Comparison of ENCODE assay signal across 8 mouse cellular contexts in genomic region chr9:122864848-122865247, GRCm38 (mm10). TPM values are rescaled to one million over a fixed set of nuclear protein-coding genes. Genes with fewer than 3 reads are reported as not detected.
A peak's percentile ranks its signal among the peaks of the same experiment; 100 is the strongest.
DNase-seq lines count a peak whose midpoint lies in the region; ATAC-seq and TF ChIP-seq lines count a peak whose summit lies in the region.

No protein-coding gene starts in this region.

- no peak for TF ChIP-seq CTCF in testis, adult 2 months (IDR thresholded peaks at IDR 0.05; ENCODE audit: control insufficient read depth, insufficient read depth, insufficient replicate concordance, low read depth, low read length)

- no peak overlapping the region for H3K27ac ChIP-seq in testis, adult 2 months (ENCODE audit: control insufficient read depth, insufficient read depth, low read depth, low read length)
- H3K27ac ChIP-seq in liver, embryonic 11.5 days (ENCODE audit: low read depth, low read length) = no peak overlapping the region

- peaks cover 3% of the 10 kb centered on the region; the same call in 1 of the 2 replicates for H3K4me1 ChIP-seq in testis, adult 2 months (ENCODE audit: control insufficient read depth, insufficient read depth, low read length)
- H3K4me1 ChIP-seq in liver, embryonic 11.5 days (replicated peaks; ENCODE audit: control insufficient read depth, insufficient read depth, low read length) = peaks cover 8% of the 10 kb centered on the region

- peak overlapping the region; percentile 95 for H3K9ac ChIP-seq in liver, embryonic 11.5 days (ENCODE audit: low read depth, low read length)

- intact Hi-C loops in left cerebral cortex, postnatal 4 days (cut with DNase I) = no loop called here

- no peak for ATAC-seq in liver, embryonic 11.5 days (replicated peaks; ENCODE audit: low FRiP score)

- peak overlapping the region; percentile 60; the same call in 1 of the 2 replicates for H3K4me3 ChIP-seq in testis, adult 2 months (ENCODE audit: control insufficient read depth, low read depth, low read length)
- peak overlapping the region; percentile 74 for H3K4me3 ChIP-seq in liver, embryonic 11.5 days (ENCODE audit: low read depth, low read length)

- DNase-seq in adrenal gland, adult 2 months = peak; percentile 25
- no peak for DNase-seq in adrenal gland, postnatal 14 days
- DNase-seq in testis, postnatal 14 days (ENCODE audit: low spot score) = no peak
- no peak for DNase-seq in liver, embryonic 11.5 days (ENCODE audit: low spot score)
- no peak for DNase-seq in spleen, adult 18-20 months
- DNase-seq in left cerebral cortex, postnatal 4 days = no peak
- DNase-seq in thymus, postnatal 36 days = no peak

- no peak for TF ChIP-seq POLR2A in testis, adult 2 months (IDR thresholded peaks at IDR 0.05; ENCODE audit: control insufficient read depth, low read depth, low read length)

- peaks cover 2% of the 10 kb centered on the region; the same call in 1 of the 2 replicates for H3K36me3 ChIP-seq in testis, adult 2 months (ENCODE audit: control insufficient read depth, insufficient read depth, low read length)
- H3K36me3 ChIP-seq in liver, embryonic 11.5 days (ENCODE audit: control insufficient read depth, insufficient read depth, low read length) = peaks cover 29% of the 10 kb centered on the region

- peaks cover 21% of the 10 kb centered on the region for H3K9me3 ChIP-seq in liver, embryonic 11.5 days (ENCODE audit: control insufficient read depth, low read length)

- no peaks in the 10 kb centered on the region for H3K27me3 ChIP-seq in testis, adult 2 months (ENCODE audit: control insufficient read depth, insufficient read depth, low read length)
- H3K27me3 ChIP-seq in liver, embryonic 11.5 days (replicated peaks; ENCODE audit: control insufficient read depth, insufficient read depth, low read length) = no peaks in the 10 kb centered on the region

- peak overlapping the region; percentile 83 for H3K4me2 ChIP-seq in liver, embryonic 11.5 days

- WGBS in liver, embryonic 11.5 days = 57% methylated on average over 3 of the region's 3 CpGs

RNA-seq across cellular contexts. Expression of gene Zfp445, which starts 1.0 kb away (rescaled TPM):
- 100 to 1,000 TPM in 1 of 2 experiments, 10 to 100 TPM in 1; 71.4 to 109 TPM for total RNA-seq in adrenal gland, adult 2 months (2021)
- 15.5 and 30.5 TPM in 2 replicates for polyA plus RNA-seq in adrenal gland, adult 2 months (2012; rRNA removed)
- 100 and 106 TPM in 2 replicates for total RNA-seq in adrenal gland, postnatal 14 days (2021)
- 34.2 and 39.0 TPM in 2 replicates for polyA plus RNA-seq in testis, adult 2 months (2012; rRNA removed)
- 43.5 and 50.2 TPM in 2 replicates for polyA plus RNA-seq in liver, embryonic 11.5 days (2014; fragmentation: Nextera tagmentation; extraction: Ambion mirVana)
- total RNA-seq in left cerebral cortex, postnatal 4 days (2021) = 100 to 1,000 TPM; 202 to 204 TPM

RNA-seq across cellular contexts. Expression of gene Zkscan7, which starts 20.6 kb away (rescaled TPM):
- 1 to 10 TPM; 5.6 to 6.5 TPM for total RNA-seq in adrenal gland, adult 2 months (2021)
- polyA plus RNA-seq in adrenal gland, adult 2 months (2012; rRNA removed) = 2.0 and 4.0 TPM in 2 replicates
- total RNA-seq in adrenal gland, postnatal 14 days (2021) = 9.3 and 11.5 TPM in 2 replicates
- 10.2 and 11.3 TPM in 2 replicates for polyA plus RNA-seq in testis, adult 2 months (2012; rRNA removed)
- 1.1 and 2.0 TPM in 2 replicates for polyA plus RNA-seq in liver, embryonic 11.5 days (2014; fragmentation: Nextera tagmentation; extraction: Ambion mirVana)
- 1 to 10 TPM; 6.3 to 6.9 TPM for total RNA-seq in left cerebral cortex, postnatal 4 days (2021)

RNA-seq across cellular contexts. Expression of gene Gm35549, which starts 21.0 kb away (rescaled TPM):
- not detected for total RNA-seq in adrenal gland, adult 2 months (2021)
- not detected in 2 replicates for polyA plus RNA-seq in adrenal gland, adult 2 months (2012; rRNA removed)
- total RNA-seq in adrenal gland, postnatal 14 days (2021) = not detected in 2 replicates
- 27.7 and 28.0 TPM in 2 replicates for polyA plus RNA-seq in testis, adult 2 months (2012; rRNA removed)
- polyA plus RNA-seq in liver, embryonic 11.5 days (2014; fragmentation: Nextera tagmentation; extraction: Ambion mirVana) = not detected in 2 replicates
- not detected for total RNA-seq in left cerebral cortex, postnatal 4 days (2021)

RNA-seq across cellular contexts. Expression of gene Zfp105, which starts 58.0 kb away (rescaled TPM):
- total RNA-seq in adrenal gland, adult 2 months (2021) = 1 to 10 TPM; 3.2 to 5.4 TPM
- 0.15 and 0.75 TPM in 2 replicates for polyA plus RNA-seq in adrenal gland, adult 2 months (2012; rRNA removed)
- total RNA-seq in adrenal gland, postnatal 14 days (2021) = 4.1 and 5.7 TPM in 2 replicates
- 17.3 and 19.9 TPM in 2 replicates for polyA plus RNA-seq in testis, adult 2 months (2012; rRNA removed)
- 11.1 and 11.6 TPM in 2 replicates for polyA plus RNA-seq in liver, embryonic 11.5 days (2014; fragmentation: Nextera tagmentation; extraction: Ambion mirVana)
- total RNA-seq in left cerebral cortex, postnatal 4 days (2021) = 10 to 100 TPM; 10.6 to 11.7 TPM

RNA-seq across cellular contexts. Expression of gene Tcaim, which starts 59.5 kb away (rescaled TPM):
- 10 to 100 TPM; 19.2 to 23.5 TPM for total RNA-seq in adrenal gland, adult 2 months (2021)
- 3.8 and 5.0 TPM in 2 replicates for polyA plus RNA-seq in adrenal gland, adult 2 months (2012; rRNA removed)
- total RNA-seq in adrenal gland, postnatal 14 days (2021) = 16.7 and 17.7 TPM in 2 replicates
- polyA plus RNA-seq in testis, adult 2 months (2012; rRNA removed) = 5.2 and 5.5 TPM in 2 replicates
- 2.8 and 4.8 TPM in 2 replicates for polyA plus RNA-seq in liver, embryonic 11.5 days (2014; fragmentation: Nextera tagmentation; extraction: Ambion mirVana)
- 10 to 100 TPM; 11.3 to 11.5 TPM for total RNA-seq in left cerebral cortex, postnatal 4 days (2021)
